Mouse (Mus musculus) midbrain, embryonic 14.5 days (tissue): ENCODE results near the gene C2cd4c. TPM values are rescaled to one million over a fixed set of nuclear protein-coding genes. Genes with fewer than 3 reads are reported as not detected.

ENCODE experiments used
- ATAC-seq: fragments of 200-750 bp; cut with Nextera tagmentation; 2 replicates; pipeline ENCODE4 v1.8.0; 2017; ENCODE audit warnings: moderate number of reproducible peaks, moderate library complexity; ENCODE audit not compliant: low FRiP score, low TSS enrichment
- DNase-seq: peaks from one replicate; pipeline ENCODE4 v3.0.0-alpha.2; 2015
- H3K27ac ChIP-seq: fragments of 300-500 bp; sonication (generic); replicated peaks from 2 replicates; pipeline ENCODE4 v1.5.1; 2014; ENCODE audit warnings: mild to moderate bottlenecking, low read depth, low read length, moderate library complexity
- H3K27me3 ChIP-seq: fragments of 300-500 bp; sonication (generic); 2 replicates; pipeline ENCODE4 v1.6.1; 2014; ENCODE audit warnings: low read length, control low read depth, mixed read lengths; ENCODE audit not compliant: control insufficient read depth, insufficient read depth
- H3K36me3 ChIP-seq: fragments of 300-500 bp; sonication (generic); 2 replicates; pipeline ENCODE4 v1.6.1; 2014; ENCODE audit warnings: low read length, control low read depth; ENCODE audit not compliant: control insufficient read depth, insufficient read depth
- H3K4me1 ChIP-seq: fragments of 300-500 bp; sonication (generic); 2 replicates; pipeline ENCODE4 v1.6.1; 2014; ENCODE audit warnings: mild to moderate bottlenecking, antibody characterized with exemption, low read length, control low read depth; ENCODE audit not compliant: control insufficient read depth, insufficient read depth
- H3K4me2 ChIP-seq: fragments of 300-500 bp; sonication (generic); 2 replicates; pipeline ENCODE4 v1.6.1; 2014; ENCODE audit warnings: mild to moderate bottlenecking, low read length, moderate library complexity
- H3K4me3 ChIP-seq: fragments of 300-500 bp; sonication (generic); replicated peaks from 2 replicates; pipeline ENCODE4 v1.5.1; 2014; ENCODE audit warnings: low read depth, low read length
- H3K9ac ChIP-seq: fragments of 300-500 bp; sonication (generic); replicated peaks from 2 replicates; pipeline ENCODE4 v1.6.1; 2014; ENCODE audit warnings: mild to moderate bottlenecking, low read length, moderate library complexity
- H3K9me3 ChIP-seq: fragments of 300-500 bp; sonication (generic); 2 replicates; pipeline ENCODE4 v1.6.1; 2016; ENCODE audit warnings: low read length, control low read depth, mixed read lengths; ENCODE audit not compliant: control insufficient read depth
- WGBS: fragments of 180-500 bp; shearing (Covaris S2); extraction: QIAGEN DNeasy Blood & Tissue Kit; methylation state at CpG from one replicate; pipeline ENCODE4 v1.1.7; 2014; 5-methylcytosine and 5-hydroxymethylcytosine counted together
- polyA plus RNA-seq: library from polyadenylated mRNA; unstranded; fragments of >200 nt; fragmentation: Nextera tagmentation; extraction: Ambion mirVana; gene quantifications from 2 replicates; pipeline ENCODE4 v1.2.1, GENCODE M21; 2014

C2cd4c gene
- polyA plus RNA-seq, 1 experiment from 2014 or later, result 0.84 TPM

- DNase-seq (no peak), ATAC-seq (no peak)
- H3K9ac ChIP-seq, result no peak overlapping the region
- no peaks in the 10 kb centered on the region for H3K9me3 ChIP-seq
- H3K27me3 ChIP-seq, result no peaks in the 10 kb centered on the region
- no peak overlapping the region for H3K4me3 ChIP-seq
- no peaks in the 10 kb centered on the region for H3K4me1 ChIP-seq
- peaks cover 10% of the 10 kb centered on the region for H3K36me3 ChIP-seq
- no peak overlapping the region for H3K27ac ChIP-seq
- no peak overlapping the region for H3K4me2 ChIP-seq
- WGBS, result 59% methylated on average over 12 of the region's 12 CpGs
Observed at GRCm38 (mm10) chr10:79623950-79624349, 10.1 kb upstream of the C2cd4c start.

- Histone ChIP-seq H3K9ac (no peak overlapping the region), H3K9me3 (no peaks in the 10 kb centered on the region), H3K27me3 (peaks cover 20% of the 10 kb centered on the region), H3K4me2 (no peak overlapping the region), H3K36me3 (no peaks in the 10 kb centered on the region), H3K4me1 (peaks cover 23% of the 10 kb centered on the region), H3K27ac (no peak overlapping the region), H3K4me3 (no peak overlapping the region)
- ATAC-seq (no peak), DNase-seq (no peak)
- WGBS, result 92% methylated on average over 5 of the region's 5 CpGs
Observed at GRCm38 (mm10) chr10:79616376-79616775, 2.6 kb upstream of the C2cd4c start.

DNA sequence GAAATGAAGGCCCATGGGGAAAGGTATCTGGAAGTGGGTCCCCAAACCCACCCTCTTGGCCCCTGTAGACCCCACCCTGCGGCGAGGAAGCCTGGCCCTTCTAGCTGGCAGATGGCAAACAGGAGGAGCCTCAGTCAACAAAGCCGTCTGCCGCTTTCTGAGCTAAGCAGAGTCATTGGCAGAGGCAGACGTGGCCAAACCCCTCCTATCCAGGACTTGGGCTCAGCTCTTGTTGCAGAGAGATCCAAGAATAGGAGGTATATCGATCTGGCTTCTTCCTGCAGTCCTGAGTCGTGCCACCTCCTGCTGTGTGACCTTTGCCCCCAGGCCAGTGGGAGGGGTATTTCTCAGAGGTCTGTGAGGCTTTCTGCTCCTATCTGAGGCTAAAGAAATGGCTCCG is 2.0 kb upstream of the C2cd4c start:
- H3K4me1 ChIP-seq, result peaks cover 23% of the 10 kb centered on the region
- no peak overlapping the region for H3K4me3 ChIP-seq
- peaks cover 20% of the 10 kb centered on the region for H3K27me3 ChIP-seq
- 9% methylated on average over 8 of the region's 8 CpGs for WGBS
- DNase-seq (peak; percentile 26), ATAC-seq (no peak)
- H3K9me3 ChIP-seq, result no peaks in the 10 kb centered on the region
- H3K36me3 ChIP-seq, result no peaks in the 10 kb centered on the region
- no peak overlapping the region for H3K27ac ChIP-seq
- H3K4me2 ChIP-seq, result no peak overlapping the region
- no peak overlapping the region for H3K9ac ChIP-seq

GRCm38 (mm10) chr10:79614305-79614643 is 449 bp upstream of the C2cd4c start:
- no peak overlapping the region for H3K27ac ChIP-seq
- H3K9me3 ChIP-seq, result no peaks in the 10 kb centered on the region
- no peak; the same call in 1 of the 2 replicates for ATAC-seq

DNA sequence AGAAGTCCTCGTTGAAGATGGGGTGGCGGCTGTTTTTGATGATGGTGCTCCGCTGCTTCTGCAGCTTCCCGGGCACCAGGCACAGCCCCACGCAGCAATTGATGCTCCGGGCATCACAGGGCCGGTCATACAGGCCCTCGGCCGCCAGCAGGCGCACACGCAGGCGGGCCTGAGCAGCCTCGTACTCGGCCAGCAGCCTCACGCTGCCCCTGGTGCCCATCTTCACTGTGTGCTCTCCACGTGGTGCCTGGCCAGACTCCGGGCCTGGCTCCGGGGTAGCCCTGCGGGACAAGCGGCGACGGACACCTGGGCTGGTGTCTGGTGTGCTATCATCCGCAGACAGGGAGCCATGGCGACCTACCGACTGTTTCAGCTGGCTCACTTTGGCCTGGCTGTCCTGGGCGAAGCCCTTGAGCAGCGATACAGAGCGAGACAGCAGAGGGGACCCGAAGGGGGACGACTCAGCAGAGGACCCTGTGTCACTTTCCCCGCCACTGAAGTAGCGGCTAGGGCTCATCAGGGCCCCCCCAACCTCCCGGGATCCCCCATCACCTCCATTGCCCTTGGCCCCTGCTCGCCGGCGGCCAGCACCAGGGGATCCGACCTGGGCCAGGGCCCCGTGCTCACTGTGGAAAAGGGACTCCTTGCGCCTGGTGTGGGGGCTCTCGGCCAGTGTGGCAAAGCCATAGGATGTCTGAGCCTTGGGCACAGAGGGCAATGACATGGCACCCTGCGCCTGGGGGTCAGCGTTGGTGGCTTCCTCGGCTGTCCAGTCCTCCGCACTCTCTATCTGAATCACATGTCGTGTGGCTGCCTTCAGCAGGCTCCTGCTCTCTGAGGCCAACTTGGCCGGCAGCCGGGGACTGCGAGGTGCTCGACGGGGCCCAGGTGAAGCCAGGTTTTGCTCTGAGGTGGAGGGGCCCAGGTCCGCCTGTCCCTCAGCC is 1.4 kb downstream of the C2cd4c start:
- peak; percentile 72 for DNase-seq
- H3K4me3 ChIP-seq, result peak overlapping the region; percentile 56
- ATAC-seq, result peak; percentile 25
- no peak overlapping the region for H3K27ac ChIP-seq
- peak overlapping the region; percentile 36 for H3K9ac ChIP-seq
- peak overlapping the region; percentile 94 for H3K4me2 ChIP-seq
- peaks cover 20% of the 10 kb centered on the region for H3K27me3 ChIP-seq
- H3K9me3 ChIP-seq, result no peaks in the 10 kb centered on the region
- H3K4me1 ChIP-seq, result peaks cover 23% of the 10 kb centered on the region
- WGBS, result 9% methylated on average over 51 of the region's 51 CpGs
- no peaks in the 10 kb centered on the region for H3K36me3 ChIP-seq

More at GRCm38 (mm10) chr10:79614305-79614643, 449 bp upstream of the C2cd4c start:
- no peak for DNase-seq
- Histone ChIP-seq H3K4me1 (peaks cover 23% of the 10 kb centered on the region), H3K9ac (no peak overlapping the region), H3K36me3 (no peaks in the 10 kb centered on the region), H3K4me3 (peak overlapping the region; percentile 56), H3K27me3 (peaks cover 20% of the 10 kb centered on the region), H3K4me2 (peak overlapping the region; percentile 94)
- 67% methylated on average over 1 of the region's 1 CpGs for WGBS

DNA sequence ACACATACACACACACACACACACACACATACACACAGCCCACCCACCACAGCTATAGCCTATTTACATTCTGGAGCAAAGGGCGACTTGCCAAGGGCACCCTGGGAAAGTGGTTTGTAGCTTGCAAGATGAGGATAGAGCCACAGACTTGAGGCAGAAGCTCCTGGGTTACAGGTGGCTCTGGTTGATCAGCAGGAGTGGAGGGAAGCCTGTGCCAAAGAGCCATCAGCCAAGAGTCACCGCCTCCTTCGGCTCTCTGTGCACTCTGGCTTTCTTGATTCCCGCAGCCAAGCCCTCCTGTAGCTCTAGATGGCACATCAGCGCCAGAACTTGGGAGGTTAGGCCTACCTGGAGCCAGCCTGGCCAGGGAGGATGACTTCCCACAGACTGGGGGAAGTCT is 2.5 kb downstream of the C2cd4c start:
- 23% methylated on average over 5 of the region's 5 CpGs for WGBS
- Histone ChIP-seq H3K27me3 (peaks cover 20% of the 10 kb centered on the region), H3K4me3 (no peak overlapping the region), H3K9me3 (no peaks in the 10 kb centered on the region), H3K27ac (no peak overlapping the region), H3K4me1 (peaks cover 23% of the 10 kb centered on the region), H3K9ac (no peak overlapping the region), H3K36me3 (no peaks in the 10 kb centered on the region), H3K4me2 (no peak overlapping the region)
- DNase-seq (no peak), ATAC-seq (no peak)

GRCm38 (mm10) chr10:79609276-79609675 is 4.5 kb downstream of the C2cd4c start:
- Histone ChIP-seq H3K4me1 (peaks cover 23% of the 10 kb centered on the region), H3K27me3 (peaks cover 20% of the 10 kb centered on the region), H3K4me2 (no peak overlapping the region), H3K9me3 (no peaks in the 10 kb centered on the region), H3K27ac (no peak overlapping the region), H3K9ac (no peak overlapping the region), H3K4me3 (no peak overlapping the region), H3K36me3 (no peaks in the 10 kb centered on the region)
- WGBS, result 67% methylated on average over 3 of the region's 3 CpGs
- no peak for ATAC-seq
- DNase-seq, result no peak

- 55% methylated on average over 2 of the region's 2 CpGs for WGBS
- Histone ChIP-seq H3K27ac (no peak overlapping the region), H3K27me3 (peaks cover 13% of the 10 kb centered on the region), H3K4me1 (peaks cover 12% of the 10 kb centered on the region), H3K9me3 (no peaks in the 10 kb centered on the region), H3K4me2 (no peak overlapping the region), H3K36me3 (no peaks in the 10 kb centered on the region), H3K9ac (no peak overlapping the region), H3K4me3 (no peak overlapping the region)
- ATAC-seq (no peak), DNase-seq (no peak)
Observed at GRCm38 (mm10) chr10:79607892-79608291, 5.9 kb downstream of the C2cd4c start.

- Histone ChIP-seq H3K9ac (no peak overlapping the region), H3K27me3 (no peaks in the 10 kb centered on the region), H3K9me3 (no peaks in the 10 kb centered on the region), H3K36me3 (no peaks in the 10 kb centered on the region), H3K4me2 (no peak overlapping the region), H3K4me3 (no peak overlapping the region), H3K27ac (no peak overlapping the region), H3K4me1 (no peaks in the 10 kb centered on the region)
- no peak for DNase-seq
- no peak for ATAC-seq
- 69% methylated on average over 4 of the region's 4 CpGs for WGBS
Observed at GRCm38 (mm10) chr10:79606537-79606936, 7.3 kb downstream of the C2cd4c start.
